Mouse (Mus musculus) liver, embryonic 14.5 days (tissue): ENCODE measurements around the gene Kalrn.

ENCODE experiments used
- CTCF ChIP-seq: IDR thresholded peaks from 2 replicates; pipeline ENCODE4 v1.5.1; 2016; ENCODE audit warnings: antibody characterized with exemption, low read depth, control low read depth
- EP300 ChIP-seq: IDR thresholded peaks from 2 replicates; pipeline ENCODE4 v1.6.1; 2016; ENCODE audit warnings: antibody characterized with exemption, low read depth

DNA sequence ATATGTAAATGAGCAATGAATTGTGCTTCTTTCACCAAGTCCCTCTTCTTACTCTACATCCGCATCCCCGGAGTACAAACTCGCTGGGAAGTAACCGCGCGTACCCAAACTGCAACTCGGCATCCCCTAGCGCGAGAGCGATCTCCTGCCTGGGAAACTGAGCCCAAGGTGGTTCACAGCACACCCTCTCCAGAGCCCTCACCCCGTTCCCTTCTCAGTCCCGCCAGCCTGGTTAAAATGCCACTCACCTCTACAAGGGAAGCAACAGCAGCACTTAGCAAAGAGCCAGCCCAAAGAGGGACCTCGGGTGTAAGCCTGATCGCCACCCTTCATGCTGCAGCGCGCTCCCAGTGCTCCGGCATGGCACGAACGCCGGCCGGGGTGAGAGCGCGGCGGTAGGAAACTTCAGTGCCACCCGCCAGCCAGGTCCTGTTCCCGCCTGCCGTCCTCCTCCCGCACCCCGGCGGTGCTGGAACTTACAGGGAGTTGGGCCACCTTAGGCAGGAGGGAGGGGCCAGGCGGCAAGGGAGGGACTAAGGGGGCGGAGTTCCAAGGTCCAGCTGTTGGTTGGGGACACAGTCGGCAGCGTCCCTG lies 477.7 kb downstream of the Kalrn start:
- no peak for TF ChIP-seq EP300
- TF ChIP-seq CTCF, result no peak
